Mouse (Mus musculus) central nervous system, embryonic 11.5 days (tissue): ENCODE results near the gene 1700012A03Rik. TPM values are rescaled to one million over a fixed set of nuclear protein-coding genes. Genes with fewer than 3 reads are reported as not detected.

Experiments used
- polyA plus RNA-seq: library from polyadenylated mRNA; depleted of rRNA; stranded (reverse); fragments of >200 nt; gene quantifications from 2 replicates; pipeline ENCODE4 v1.2.3, GENCODE M21; 2012; rRNA removed

Gene 1700012A03Rik
- not detected in 2 replicates for polyA plus RNA-seq

DNA sequence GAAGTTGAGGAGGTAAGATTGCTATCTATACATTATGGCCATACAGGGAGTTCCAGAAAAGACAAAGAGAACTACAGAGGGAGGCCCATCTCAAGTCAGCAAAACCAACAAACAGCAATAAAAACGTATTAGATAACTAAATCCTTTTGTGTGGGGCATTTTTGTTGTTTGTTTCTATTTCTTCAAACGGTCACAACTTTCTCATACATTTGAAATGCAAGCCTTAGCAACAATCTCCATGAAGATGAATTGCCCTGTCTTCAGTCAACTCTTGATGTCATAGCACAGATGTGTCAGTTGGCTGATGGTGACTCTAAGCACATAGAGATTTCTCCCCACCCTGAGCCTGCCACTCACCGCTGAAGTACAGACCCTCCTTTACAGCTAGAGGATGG, at the start of gene 1700012A03Rik:
Gene 1700012A03Rik, plus strand, starts transcription at position 296 of the 395 bp plus-strand sequence.

